Mouse (Mus musculus) hindbrain, embryonic 14.5 days (tissue): ENCODE results near the gene Kxd1. TPM values are rescaled to one million over a fixed set of nuclear protein-coding genes. Genes with fewer than 3 reads are reported as not detected.

ENCODE experiments used
- ATAC-seq: fragments of 200-750 bp; cut with Nextera tagmentation; 2 replicates; pipeline ENCODE4 v1.8.0; 2017; ENCODE audit warnings: moderate number of reproducible peaks, mild to moderate bottlenecking, moderate TSS enrichment, moderate library complexity; ENCODE audit not compliant: low FRiP score
- DNase-seq: peaks from one replicate; pipeline ENCODE4 v3.0.0-alpha.2; 2015; ENCODE audit warnings: low spot score
- H3K27ac ChIP-seq: fragments of 300-500 bp; sonication (generic); 2 replicates; pipeline ENCODE4 v1.5.1; 2014; ENCODE audit warnings: mild to moderate bottlenecking, moderate library complexity
- H3K27me3 ChIP-seq: fragments of 300-500 bp; sonication (generic); 2 replicates; pipeline ENCODE4 v1.6.1; 2014; ENCODE audit warnings: mild to moderate bottlenecking, low read length, mixed read lengths; ENCODE audit not compliant: control insufficient read depth, insufficient read depth
- H3K36me3 ChIP-seq: fragments of 300-500 bp; sonication (generic); replicated peaks from 2 replicates; pipeline ENCODE4 v1.6.1; 2014; ENCODE audit not compliant: control insufficient read depth, insufficient read depth
- H3K4me1 ChIP-seq: fragments of 300-500 bp; sonication (generic); replicated peaks from 2 replicates; pipeline ENCODE4 v1.6.1; 2014; ENCODE audit warnings: antibody characterized with exemption, low read length, mixed read lengths; ENCODE audit not compliant: control insufficient read depth, insufficient read depth
- H3K4me2 ChIP-seq: fragments of 300-500 bp; sonication (generic); replicated peaks from 2 replicates; pipeline ENCODE4 v1.6.1; 2014; ENCODE audit warnings: mild to moderate bottlenecking, moderate library complexity
- H3K4me3 ChIP-seq: fragments of 300-500 bp; sonication (generic); replicated peaks from 2 replicates; pipeline ENCODE4 v1.5.1; 2014; ENCODE audit warnings: mild to moderate bottlenecking, low read length
- H3K9ac ChIP-seq: fragments of 300-500 bp; sonication (generic); 2 replicates; pipeline ENCODE4 v1.6.1; 2014
- H3K9me3 ChIP-seq: fragments of 300-500 bp; sonication (generic); 2 replicates; pipeline ENCODE4 v1.6.1; 2016; ENCODE audit warnings: low read length; ENCODE audit not compliant: control insufficient read depth
- WGBS: fragments of 180-500 bp; shearing (Covaris S2); extraction: QIAGEN DNeasy Blood & Tissue Kit; methylation state at CpG from one replicate; pipeline ENCODE4 v1.1.7; 2014; 5-methylcytosine and 5-hydroxymethylcytosine counted together
- polyA plus RNA-seq: library from polyadenylated mRNA; unstranded; fragments of >200 nt; fragmentation: Nextera tagmentation; extraction: Ambion mirVana; gene quantifications from 2 replicates; pipeline ENCODE4 v1.2.1, GENCODE M21; 2014

The Kxd1 gene
- polyA plus RNA-seq, 1 experiment from 2014 or later: 46.5 TPM

GRCm38 (mm10) chr8:70460199-70460598 lies 67.6 kb downstream of the Kxd1 start:
- DNase-seq: no peak
- Histone ChIP-seq H3K9me3 (no peaks in the 10 kb centered on the region), H3K27ac (no peak overlapping the region), H3K4me3 (no peak overlapping the region), H3K27me3 (no peaks in the 10 kb centered on the region), H3K4me1 (no peaks in the 10 kb centered on the region), H3K9ac (no peak overlapping the region), H3K36me3 (no peaks in the 10 kb centered on the region), H3K4me2 (no peak overlapping the region)
- no peak for ATAC-seq
- WGBS: 88% methylated on average over 5 of the region's 5 CpGs

- H3K4me3 ChIP-seq: no peak overlapping the region
- no peaks in the 10 kb centered on the region for H3K4me1 ChIP-seq
- 99% methylated on average over 2 of the region's 2 CpGs for WGBS
- no peak overlapping the region for H3K4me2 ChIP-seq
- H3K27ac ChIP-seq: no peak overlapping the region
- H3K36me3 ChIP-seq: no peaks in the 10 kb centered on the region
- no peak for DNase-seq
- no peaks in the 10 kb centered on the region for H3K9me3 ChIP-seq
- ATAC-seq: no peak
- H3K9ac ChIP-seq: no peak overlapping the region
- H3K27me3 ChIP-seq: no peaks in the 10 kb centered on the region
Observed at GRCm38 (mm10) chr8:70459636-70460035, 68.1 kb downstream of the Kxd1 start.

DNA sequence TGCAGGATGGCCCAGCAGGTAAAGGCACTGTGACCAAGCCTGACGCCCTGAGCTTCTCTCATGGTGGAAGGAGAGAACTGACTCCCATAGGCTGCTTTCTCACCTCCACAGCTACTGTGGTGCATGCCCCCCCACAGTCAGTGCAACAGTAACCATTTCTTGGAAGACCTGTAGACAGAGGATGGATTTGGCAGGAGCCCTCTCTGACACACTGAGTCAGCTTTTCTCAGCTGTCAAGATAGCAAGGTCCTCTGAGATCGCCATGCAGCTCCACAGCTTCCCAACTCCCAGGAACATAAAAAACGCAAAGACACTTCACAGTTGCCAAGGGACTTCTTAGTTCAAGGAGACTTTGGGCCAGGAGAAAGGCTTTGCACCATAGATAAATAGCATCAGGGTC lies 69.3 kb downstream of the Kxd1 start:
- ATAC-seq: no peak
- H3K4me2 ChIP-seq: no peak overlapping the region
- WGBS: 89% methylated on average over 3 of the region's 3 CpGs
- H3K27me3 ChIP-seq: no peaks in the 10 kb centered on the region
- no peaks in the 10 kb centered on the region for H3K9me3 ChIP-seq
- H3K4me3 ChIP-seq: no peak overlapping the region
- no peak overlapping the region for H3K27ac ChIP-seq
- no peaks in the 10 kb centered on the region for H3K4me1 ChIP-seq
- H3K9ac ChIP-seq: no peak overlapping the region
- no peaks in the 10 kb centered on the region for H3K36me3 ChIP-seq
- DNase-seq: no peak

Other genes starting within 250 kb of the Kxd1 start
- gene Homer3, start 245.1 kb downstream of the Kxd1 start, polyA plus RNA-seq: 23.5 and 25.1 TPM in 2 replicates
- gene Ddx49, start 225.5 kb downstream of the Kxd1 start, polyA plus RNA-seq: 41.8 and 42.5 TPM in 2 replicates
- gene Cope, start 225.4 kb downstream of the Kxd1 start, polyA plus RNA-seq: 256 and 288 TPM in 2 replicates
- gene Cers1, start 212.2 kb downstream of the Kxd1 start, polyA plus RNA-seq: 42.9 TPM in 2 replicates
- gene Gdf1, start 198.1 kb downstream of the Kxd1 start, polyA plus RNA-seq: 0.23 and 3.2 TPM in 2 replicates
- gene Upf1, start 174.7 kb downstream of the Kxd1 start, polyA plus RNA-seq: 17.3 and 17.9 TPM in 2 replicates
- 0.10 and 0.27 TPM in 2 replicates for gene Comp, start 154.4 kb downstream of the Kxd1 start, polyA plus RNA-seq
- gene Crtc1, start 88.4 kb downstream of the Kxd1 start, polyA plus RNA-seq: 48.1 and 53.9 TPM in 2 replicates
- gene Klhl26, start 51.0 kb downstream of the Kxd1 start, polyA plus RNA-seq: 28.5 and 30.0 TPM in 2 replicates
- gene Tmem59l, start 40.6 kb downstream of the Kxd1 start, polyA plus RNA-seq: 143 and 149 TPM in 2 replicates
- 6.3 and 6.9 TPM in 2 replicates for gene Crlf1, start 34.8 kb downstream of the Kxd1 start, polyA plus RNA-seq
- 161 and 166 TPM in 2 replicates for gene Rex1bd, start 21.2 kb downstream of the Kxd1 start, polyA plus RNA-seq
- 622 and 778 TPM in 2 replicates for gene Uba52, start 17.2 kb downstream of the Kxd1 start, polyA plus RNA-seq
- 328 and 332 TPM in 2 replicates for gene Fkbp8, start 232 bp downstream of the Kxd1 start, polyA plus RNA-seq
- 14.8 and 15.1 TPM in 2 replicates for gene Ell, start 11.5 kb upstream of the Kxd1 start, polyA plus RNA-seq
- 86.8 and 96.6 TPM in 2 replicates for gene Isyna1, start 66.4 kb upstream of the Kxd1 start, polyA plus RNA-seq
- gene Ssbp4, start 80.9 kb upstream of the Kxd1 start, polyA plus RNA-seq: 165 and 173 TPM in 2 replicates
- 0.98 and 1.6 TPM in 2 replicates for gene Lrrc25, start 88.2 kb upstream of the Kxd1 start, polyA plus RNA-seq
- 0.14 and 0.28 TPM in 2 replicates for gene Gdf15, start 104.5 kb upstream of the Kxd1 start, polyA plus RNA-seq
- gene Pgpep1, start 132.4 kb upstream of the Kxd1 start, polyA plus RNA-seq: 74.0 and 89.3 TPM in 2 replicates
- 180 and 197 TPM in 2 replicates for gene Lsm4, start 145.3 kb upstream of the Kxd1 start, polyA plus RNA-seq
- gene Jund, start 171.0 kb upstream of the Kxd1 start, polyA plus RNA-seq: 128 and 144 TPM in 2 replicates
- gene Iqcn, start 175.5 kb upstream of the Kxd1 start, polyA plus RNA-seq: 0.07 and 0.15 TPM in 2 replicates
- not detected in 2 replicates for gene Gm3336, start 190.6 kb upstream of the Kxd1 start, polyA plus RNA-seq
- 0.21 and 0.32 TPM in 2 replicates for gene Pde4c, start 195.8 kb upstream of the Kxd1 start, polyA plus RNA-seq
- 519 and 565 TPM in 2 replicates for gene Rab3a, start 226.7 kb upstream of the Kxd1 start, polyA plus RNA-seq
- 34.4 and 43.5 TPM in 2 replicates for gene Mpv17l2, start 233.0 kb upstream of the Kxd1 start, polyA plus RNA-seq
- 83.0 and 84.6 TPM in 2 replicates for gene Pik3r2, start 248.8 kb upstream of the Kxd1 start, polyA plus RNA-seq